Mouse (Mus musculus): Measurements from ENCODE around the gene Tmed2.

DNA sequence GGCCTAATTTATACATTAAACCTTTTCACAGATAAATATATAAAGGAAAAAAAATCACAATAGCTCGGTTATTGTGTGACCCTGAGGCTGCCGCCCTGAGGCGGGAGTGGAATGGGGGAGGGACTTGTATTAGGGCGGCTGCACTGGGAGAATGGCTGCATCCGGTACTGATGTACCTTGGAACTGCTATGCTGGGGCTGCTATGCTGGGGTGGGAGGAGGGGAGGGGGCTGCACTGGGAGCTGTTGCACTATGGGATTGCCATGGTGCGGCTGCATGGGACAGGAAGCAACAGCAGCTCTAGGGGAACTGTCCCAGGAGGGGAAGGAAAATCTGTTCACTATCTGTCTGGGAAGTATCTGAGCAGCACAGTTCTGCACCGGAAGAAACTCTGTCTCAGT, 8.0 kb upstream of the Tmed2 start:
- TF ChIP-seq POLR2A (IDR thresholded peaks at IDR 0.05; ENCODE audit: control insufficient read depth, low read depth, low read length) (no peak), CTCF (IDR thresholded peaks at IDR 0.05; ENCODE audit: control insufficient read depth, insufficient read depth, insufficient replicate concordance, low read depth, low read length) (no peak)
